In the genomic region with DNA sequence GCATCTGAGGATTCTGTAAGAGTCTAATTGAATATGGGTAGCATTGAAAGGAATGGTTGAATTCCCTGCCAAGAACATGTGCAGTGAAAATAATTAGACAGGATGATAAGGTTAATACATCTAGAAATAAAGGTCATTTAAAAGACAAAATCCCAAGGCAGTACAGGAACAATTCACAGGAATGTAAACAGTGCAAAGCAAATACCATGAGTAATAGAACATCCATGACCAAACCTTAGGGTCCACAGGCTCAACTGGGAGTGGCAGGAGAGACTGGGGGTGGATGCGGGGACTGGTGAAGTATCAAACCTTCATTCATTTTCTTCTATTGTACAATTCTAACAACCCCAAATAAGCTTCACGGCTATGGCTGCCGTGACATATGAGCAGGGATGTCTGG, we compare ENCODE assay signal across 28 mouse cellular contexts.
"Had no signal": no experiment of that assay in that cellular context is flagged by ENCODE, and none has a peak within 500 bp of the region (broad histone marks: within the 10 kb centered on the region; RNA-seq: fewer than 3 reads in every experiment).

No protein-coding gene starts in this region.

- H3K4me2 ChIP-seq: embryonic facial prominence, embryonic 12.5 days; embryonic facial prominence, embryonic 13.5 days; embryonic facial prominence, embryonic 15.5 days; forebrain, embryonic 12.5 days; forebrain, embryonic 13.5 days; forebrain, embryonic 15.5 days had no signal

- H3K9ac ChIP-seq: embryonic facial prominence, embryonic 12.5 days; embryonic facial prominence, embryonic 13.5 days; embryonic facial prominence, embryonic 15.5 days; forebrain, embryonic 12.5 days; forebrain, embryonic 13.5 days; forebrain, embryonic 15.5 days; forebrain, postnatal 0 days had no signal

- H3K36me3 ChIP-seq: embryonic facial prominence, embryonic 10.5 days; embryonic facial prominence, embryonic 12.5 days; embryonic facial prominence, embryonic 13.5 days; embryonic facial prominence, embryonic 15.5 days; forebrain, embryonic 10.5 days; forebrain, embryonic 12.5 days; forebrain, embryonic 15.5 days had no signal

- H3K27ac ChIP-seq: embryonic facial prominence, embryonic 10.5 days; embryonic facial prominence, embryonic 12.5 days; embryonic facial prominence, embryonic 13.5 days; embryonic facial prominence, embryonic 15.5 days; forebrain, embryonic 10.5 days; forebrain, embryonic 12.5 days; forebrain, embryonic 13.5 days; forebrain, embryonic 15.5 days; gastrocnemius, adult 2 months had no signal

- ATAC-seq: forebrain, embryonic 13.5 days; forebrain, embryonic 14.5 days; forebrain, embryonic 15.5 days; forebrain, embryonic 16.5 days; forebrain, postnatal 0 days had no signal

- H3K27me3 ChIP-seq: embryonic facial prominence, embryonic 12.5 days; embryonic facial prominence, embryonic 13.5 days; embryonic facial prominence, embryonic 15.5 days; forebrain, embryonic 12.5 days; forebrain, embryonic 13.5 days; forebrain, embryonic 15.5 days had no signal

- DNase-seq: cerebellum, adult 2 months; cerebellum, adult 8-10 months; cerebellum, adult 9-10 months; cerebellum, adult 9-11 months; cerebellum, postnatal 10 days; cerebellum, postnatal 14 days; cerebellum, postnatal 25 days; cerebellum, postnatal 36 days; embryo, embryonic 11 days; forebrain, postnatal 0 days; gastrocnemius, adult 2 months; gastrocnemius, postnatal 10 days; gastrocnemius, postnatal 14 days; gastrocnemius, postnatal 25 days; gastrocnemius, postnatal 36 days; heart, adult 11 months; heart, adult 18-20 months had no signal

- H3K4me3 ChIP-seq: embryonic facial prominence, embryonic 10.5 days; embryonic facial prominence, embryonic 12.5 days; embryonic facial prominence, embryonic 13.5 days; embryonic facial prominence, embryonic 15.5 days; erythroblast, embryonic 14.5 days; forebrain, embryonic 10.5 days; forebrain, embryonic 12.5 days; forebrain, embryonic 13.5 days; forebrain, embryonic 15.5 days; gastrocnemius, adult 2 months had no signal

- H3K9me3 ChIP-seq: embryonic facial prominence, embryonic 10.5 days; embryonic facial prominence, embryonic 12.5 days; embryonic facial prominence, embryonic 13.5 days; embryonic facial prominence, embryonic 15.5 days; forebrain, embryonic 10.5 days; forebrain, embryonic 12.5 days; forebrain, embryonic 13.5 days; forebrain, embryonic 15.5 days had no signal

- H3K4me1 ChIP-seq: embryonic facial prominence, embryonic 12.5 days; embryonic facial prominence, embryonic 13.5 days; embryonic facial prominence, embryonic 15.5 days; forebrain, embryonic 10.5 days; forebrain, embryonic 12.5 days; forebrain, embryonic 13.5 days; forebrain, embryonic 15.5 days had no signal
